Mouse (Mus musculus) heart, postnatal 0 days (tissue): ENCODE measurements around the gene Atp6v1c2. TPM values are rescaled to one million over a fixed set of nuclear protein-coding genes. Genes with fewer than 3 reads are reported as not detected.

Source experiments
- ATAC-seq: fragments of 200-750 bp; cut with Nextera tagmentation; 2 replicates; pipeline ENCODE4 v1.8.0; 2017; ENCODE audit warnings: low read depth, moderate number of reproducible peaks, moderate library complexity; ENCODE audit not compliant: insufficient read depth
- DNase-seq: peaks from one replicate; pipeline ENCODE4 v3.0.0-alpha.2; 2016; ENCODE audit warnings: low spot score
- H3K27ac ChIP-seq: fragments of 300-500 bp; sonication (generic); 2 replicates; pipeline ENCODE4 v1.5.1; 2014; ENCODE audit warnings: low read depth, mild to moderate bottlenecking
- H3K27me3 ChIP-seq: fragments of 300-500 bp; sonication (generic); 2 replicates; pipeline ENCODE4 v1.6.1; 2014; ENCODE audit warnings: low read length, mixed read lengths; ENCODE audit not compliant: control insufficient read depth, insufficient read depth
- H3K36me3 ChIP-seq: fragments of 300-500 bp; sonication (generic); replicated peaks from 2 replicates; pipeline ENCODE4 v1.6.1; 2014; ENCODE audit warnings: low read length, mixed read lengths; ENCODE audit not compliant: control insufficient read depth, insufficient read depth
- H3K4me1 ChIP-seq: fragments of 300-500 bp; sonication (generic); 2 replicates; pipeline ENCODE4 v1.6.1; 2014; ENCODE audit warnings: antibody characterized with exemption; ENCODE audit not compliant: control insufficient read depth, insufficient read depth
- H3K4me2 ChIP-seq: fragments of 300-500 bp; sonication (generic); 2 replicates; pipeline ENCODE4 v1.6.1; 2014; ENCODE audit warnings: low read depth, mild to moderate bottlenecking, low read length, moderate library complexity
- H3K4me3 ChIP-seq: fragments of 300-500 bp; sonication (generic); 2 replicates; pipeline ENCODE4 v1.5.1; 2014; ENCODE audit warnings: low read depth, low read length
- H3K9ac ChIP-seq: fragments of 300-500 bp; sonication (generic); replicated peaks from 2 replicates; pipeline ENCODE4 v1.6.1; 2014; ENCODE audit warnings: low read depth, low read length, mixed read lengths
- H3K9me3 ChIP-seq: fragments of 300-500 bp; sonication (generic); replicated peaks from 2 replicates; pipeline ENCODE4 v1.6.1; 2016; ENCODE audit warnings: low read length; ENCODE audit not compliant: control insufficient read depth
- CTCF ChIP-seq: IDR thresholded peaks from 2 replicates; pipeline ENCODE4 v1.5.1; 2016; ENCODE audit warnings: antibody characterized with exemption, control low read depth, low read depth
- EP300 ChIP-seq: IDR thresholded peaks from 2 replicates; pipeline ENCODE4 v1.6.1; 2016; ENCODE audit warnings: antibody characterized with exemption, low read depth
- WGBS: fragments of 180-500 bp; shearing (Covaris S2); extraction: QIAGEN DNeasy Blood & Tissue Kit; methylation state at CpG from one replicate; pipeline ENCODE4 v1.1.7; 2014; 5-methylcytosine and 5-hydroxymethylcytosine counted together
- polyA plus RNA-seq: library from polyadenylated mRNA; unstranded; fragments of >200 nt; fragmentation: Nextera tagmentation; extraction: Ambion mirVana; gene quantifications from 2 replicates; pipeline ENCODE4 v1.2.1, GENCODE M21; 2015
- total RNA-seq: library from RNA; depleted of rRNA; stranded (reverse); fragments of >200 nt; gene quantifications from 2 replicates; pipeline ENCODE4 v1.2.3, GENCODE M21; 2014; ENCODE audit warnings: low replicate concordance

The Atp6v1c2 gene
- total and polyA plus RNA-seq, 2 experiments from 2014 or later = 0.12 TPM; not detected in 1

GRCm38 (mm10) chr12:17358981-17359380, 29.8 kb upstream of the Atp6v1c2 start:
- ATAC-seq = no peak
- H3K36me3 ChIP-seq = peaks cover 85% of the 10 kb centered on the region
- H3K27me3 ChIP-seq = no peaks in the 10 kb centered on the region
- no peak overlapping the region for H3K4me3 ChIP-seq
- H3K4me1 ChIP-seq = no peaks in the 10 kb centered on the region
- WGBS = 79% methylated on average over 9 of the region's 9 CpGs
- H3K27ac ChIP-seq = no peak overlapping the region
- H3K9ac ChIP-seq = no peak overlapping the region
- no peak overlapping the region for H3K4me2 ChIP-seq
- TF ChIP-seq EP300 (no peak), CTCF (peak; percentile 21; the same call in 1 of the 2 replicates)
- DNase-seq = no peak
- no peaks in the 10 kb centered on the region for H3K9me3 ChIP-seq

GRCm38 (mm10) chr12:17357795-17358194, 28.6 kb upstream of the Atp6v1c2 start:
- Histone ChIP-seq H3K4me1 (no peaks in the 10 kb centered on the region), H3K27ac (no peak overlapping the region), H3K4me3 (no peak overlapping the region), H3K9ac (no peak overlapping the region), H3K9me3 (no peaks in the 10 kb centered on the region), H3K4me2 (no peak overlapping the region), H3K36me3 (peaks cover 86% of the 10 kb centered on the region), H3K27me3 (no peaks in the 10 kb centered on the region)
- 87% methylated on average over 5 of the region's 5 CpGs for WGBS
- no peak for DNase-seq
- TF ChIP-seq CTCF (no peak), EP300 (no peak)
- no peak for ATAC-seq

- DNase-seq = no peak
- H3K4me2 ChIP-seq = no peak overlapping the region
- H3K9ac ChIP-seq = no peak overlapping the region
- H3K4me1 ChIP-seq = no peaks in the 10 kb centered on the region
- WGBS = 85% methylated on average over 4 of the region's 4 CpGs
- TF ChIP-seq CTCF = 0 out of 2 replicates have a peak, but pooled peaks have one; percentile 18
- TF ChIP-seq EP300 = no peak
- H3K36me3 ChIP-seq = peaks cover 82% of the 10 kb centered on the region
- no peak overlapping the region for H3K27ac ChIP-seq
- H3K4me3 ChIP-seq = no peak overlapping the region
- H3K27me3 ChIP-seq = no peaks in the 10 kb centered on the region
- no peaks in the 10 kb centered on the region for H3K9me3 ChIP-seq
- ATAC-seq = no peak
These were observed 27.7 kb upstream of the Atp6v1c2 start for GRCm38 (mm10) chr12:17356853-17357252.

- H3K4me3 ChIP-seq = no peak overlapping the region
- no peak overlapping the region for H3K27ac ChIP-seq
- no peak for DNase-seq
- H3K27me3 ChIP-seq = no peaks in the 10 kb centered on the region
- H3K9me3 ChIP-seq = no peaks in the 10 kb centered on the region
- H3K4me2 ChIP-seq = no peak overlapping the region
- no peak for TF ChIP-seq EP300
- TF ChIP-seq CTCF = no peak
- H3K9ac ChIP-seq = no peak overlapping the region
- peaks cover 11% of the 10 kb centered on the region; the same call in 1 of the 2 replicates for H3K4me1 ChIP-seq
- H3K36me3 ChIP-seq = peaks cover 36% of the 10 kb centered on the region
- ATAC-seq = no peak
These were observed 20.9 kb upstream of the Atp6v1c2 start for GRCm38 (mm10) chr12:17350106-17350505.

GRCm38 (mm10) chr12:17348048-17349036, 19.2 kb upstream of the Atp6v1c2 start, which contains the start of gene Nol10:
Nol10 (plus strand) TSS chr12:17348458.
- Histone ChIP-seq H3K9ac (peak within 1 kb of the TSS; percentile 76), H3K4me1 (peaks cover 11% of the 10 kb centered on the region; the same call in 1 of the 2 replicates), H3K36me3 (peaks cover 19% of the 10 kb centered on the region), H3K4me3 (peak within 1 kb of the TSS; percentile 93), H3K27ac (peak within 1 kb of the TSS; percentile 63), H3K27me3 (no peaks in the 10 kb centered on the region), H3K4me2 (peak within 1 kb of the TSS; percentile 69), H3K9me3 (no peaks in the 10 kb centered on the region)
- ATAC-seq = peak; percentile 95
- TF ChIP-seq EP300 = no peak
- TF ChIP-seq CTCF = no peak
- under 1% methylated on average over 42 of the region's 42 CpGs for WGBS
- peak; percentile 82 for DNase-seq
